Mouse (Mus musculus) heart, embryonic 11.5 days (tissue): Measurements from ENCODE around the gene Nop16. TPM values are rescaled to one million over a fixed set of nuclear protein-coding genes. Genes with fewer than 3 reads are reported as not detected.

ENCODE experiments used
- ATAC-seq: fragments of 200-750 bp; cut with Nextera tagmentation; replicated peaks from 2 replicates; pipeline ENCODE4 v1.8.0; 2017; ENCODE audit warnings: moderate library complexity; ENCODE audit not compliant: insufficient number of reproducible peaks, low FRiP score, low TSS enrichment
- H3K27ac ChIP-seq: fragments of 300-500 bp; sonication (generic); 2 replicates; pipeline ENCODE4 v1.5.1; 2014; ENCODE audit warnings: mild to moderate bottlenecking, low read depth, low read length
- H3K27me3 ChIP-seq: fragments of 300-500 bp; sonication (generic); 2 replicates; pipeline ENCODE4 v1.6.1; 2014; ENCODE audit warnings: mild to moderate bottlenecking, low read length, mixed read lengths; ENCODE audit not compliant: control insufficient read depth, insufficient read depth
- H3K36me3 ChIP-seq: fragments of 300-500 bp; sonication (generic); 2 replicates; pipeline ENCODE4 v1.6.1; 2014; ENCODE audit warnings: mild to moderate bottlenecking, low read length, moderate library complexity, mixed read lengths; ENCODE audit not compliant: control insufficient read depth, insufficient read depth
- H3K4me1 ChIP-seq: fragments of 300-500 bp; sonication (generic); 2 replicates; pipeline ENCODE4 v1.6.1; 2014; ENCODE audit warnings: low read length; ENCODE audit not compliant: control insufficient read depth, insufficient read depth
- H3K4me2 ChIP-seq: fragments of 300-500 bp; sonication (generic); 2 replicates; pipeline ENCODE4 v1.6.1; 2014; ENCODE audit warnings: mild to moderate bottlenecking, moderate library complexity
- H3K4me3 ChIP-seq: fragments of 300-500 bp; sonication (generic); 2 replicates; pipeline ENCODE4 v1.5.1; 2014; ENCODE audit warnings: low read depth, low read length
- H3K9ac ChIP-seq: fragments of 300-500 bp; sonication (generic); 2 replicates; pipeline ENCODE4 v1.6.1; 2014; ENCODE audit warnings: mild to moderate bottlenecking, low read depth, low read length, moderate library complexity
- H3K9me3 ChIP-seq: fragments of 300-500 bp; sonication (generic); replicated peaks from 2 replicates; pipeline ENCODE4 v1.6.1; 2016; ENCODE audit warnings: low read length; ENCODE audit not compliant: control insufficient read depth
- WGBS: fragments of 180-500 bp; shearing (Covaris S2); extraction: QIAGEN DNeasy Blood & Tissue Kit; methylation state at CpG from one replicate; pipeline ENCODE4 v1.1.7; 2014; ENCODE audit not compliant: insufficient replicate concordance; 5-methylcytosine and 5-hydroxymethylcytosine counted together
- microRNA-seq: library from miRNA; unstranded; fragments of <30 nt; microRNA quantifications from one replicate; pipeline ENCODE4, GENCODE M21; 2016; ENCODE audit warnings: borderline number of aligned reads
- polyA plus RNA-seq: library from polyadenylated mRNA; unstranded; fragments of >200 nt; fragmentation: Nextera tagmentation; extraction: Ambion mirVana; gene quantifications from 2 replicates; pipeline ENCODE4 v1.2.1, GENCODE M21; 2014

Gene Nop16
- polyA plus RNA-seq, 1 experiment from 2014 or later, result 65.6 TPM

DNA sequence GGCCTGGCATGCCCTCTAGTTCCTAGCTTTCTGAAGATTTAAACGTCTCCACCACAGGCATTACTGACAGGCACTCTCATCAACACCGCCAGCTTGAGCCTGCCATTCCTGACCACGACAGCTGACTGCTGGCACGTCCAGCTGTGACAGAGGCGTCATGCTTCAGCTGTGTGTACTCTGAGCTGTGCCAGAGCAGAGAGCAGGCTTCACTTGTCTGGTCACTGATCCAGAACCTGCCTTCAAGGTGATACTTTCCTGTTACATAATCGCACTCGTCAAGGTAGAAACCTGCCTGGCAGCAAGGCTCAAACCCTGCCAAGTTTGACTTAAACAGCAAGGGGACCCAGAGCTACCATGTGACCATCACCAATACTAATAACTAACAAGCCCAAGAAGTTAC lies 27.3 kb downstream of the Nop16 start:
- Histone ChIP-seq H3K4me3 (no peak overlapping the region), H3K4me1 (peaks cover 7% of the 10 kb centered on the region; the same call in 1 of the 2 replicates), H3K27ac (no peak overlapping the region), H3K27me3 (no peaks in the 10 kb centered on the region), H3K9me3 (no peaks in the 10 kb centered on the region), H3K9ac (no peak overlapping the region), H3K4me2 (no peak overlapping the region), H3K36me3 (peaks cover 20% of the 10 kb centered on the region)
- WGBS, result 73% methylated on average over 7 of the region's 7 CpGs
- no peak for ATAC-seq

DNA sequence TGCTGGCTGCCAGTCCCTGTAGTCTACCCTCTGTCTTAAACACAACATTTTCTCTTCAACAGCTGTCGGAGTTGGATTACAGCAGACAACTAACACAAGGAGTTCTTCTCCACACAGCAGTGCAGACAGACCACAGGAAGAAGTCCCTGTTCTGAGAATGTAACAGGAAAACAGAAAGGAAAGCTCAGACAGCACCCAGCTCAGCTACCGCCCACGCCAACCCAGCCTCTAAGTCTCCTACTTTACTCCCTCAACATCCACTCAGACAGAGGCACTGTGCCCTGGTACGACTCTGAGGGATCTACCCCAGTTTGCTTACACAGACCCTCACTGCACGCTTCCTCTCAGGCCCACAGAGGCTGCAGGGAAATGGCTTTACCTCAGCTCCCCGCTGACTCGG lies 29.3 kb downstream of the Nop16 start:
- Histone ChIP-seq H3K9me3 (no peaks in the 10 kb centered on the region), H3K4me1 (peaks cover 7% of the 10 kb centered on the region; the same call in 1 of the 2 replicates), H3K9ac (no peak overlapping the region), H3K36me3 (peaks cover 30% of the 10 kb centered on the region), H3K4me3 (no peak overlapping the region), H3K4me2 (no peak overlapping the region), H3K27ac (no peak overlapping the region), H3K27me3 (no peaks in the 10 kb centered on the region)
- ATAC-seq, result no peak
- WGBS, result 84% methylated on average over 7 of the region's 7 CpGs

DNA sequence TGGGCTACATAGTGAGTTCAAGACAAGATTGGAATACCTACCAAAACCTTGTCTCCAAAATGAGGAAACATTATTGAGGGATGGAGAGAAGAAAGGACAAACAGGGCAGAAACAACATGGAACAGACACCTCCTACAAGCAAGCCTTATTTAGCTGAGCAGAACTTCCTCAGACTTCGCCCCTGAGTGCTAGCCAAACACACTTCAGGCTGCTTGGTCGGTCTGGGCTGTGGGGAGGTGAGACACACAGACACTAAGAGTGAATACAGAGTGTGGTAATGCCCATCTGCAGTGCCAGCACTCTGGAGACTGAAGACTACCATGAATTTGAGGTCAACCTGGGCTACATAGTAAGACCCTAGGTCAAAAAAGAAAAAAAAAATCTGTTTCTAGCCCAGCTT lies 30.2 kb downstream of the Nop16 start:
- WGBS, result 88% methylated on average over 2 of the region's 2 CpGs
- no peak overlapping the region for H3K27ac ChIP-seq
- no peak overlapping the region for H3K4me3 ChIP-seq
- no peaks in the 10 kb centered on the region for H3K27me3 ChIP-seq
- H3K9ac ChIP-seq, result no peak overlapping the region
- no peak overlapping the region for H3K4me2 ChIP-seq
- H3K36me3 ChIP-seq, result peaks cover 30% of the 10 kb centered on the region
- no peak for ATAC-seq
- H3K9me3 ChIP-seq, result no peaks in the 10 kb centered on the region
- 0 out of 2 replicates have a peak, but pooled peaks cover 7% of the 10 kb centered on the region for H3K4me1 ChIP-seq

DNA sequence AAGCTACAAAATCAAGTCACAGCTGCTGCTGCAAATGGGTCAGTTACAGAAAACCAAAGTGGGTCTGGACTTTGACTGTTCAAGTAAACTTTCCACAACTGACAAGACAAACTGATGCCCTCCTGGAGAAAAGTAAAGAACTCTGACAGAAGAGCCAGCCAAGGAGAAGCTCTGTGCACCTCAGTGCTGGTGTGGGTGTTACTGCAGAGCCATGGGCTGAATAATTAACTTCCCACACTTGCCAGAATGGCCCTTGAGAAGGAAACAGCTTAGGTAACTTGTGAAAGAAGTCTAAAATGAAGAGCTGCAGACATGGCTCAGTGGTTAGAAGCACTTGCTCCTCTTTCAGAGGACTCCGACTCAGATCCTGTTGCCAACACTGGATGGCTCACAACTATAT lies 32.2 kb downstream of the Nop16 start:
- Histone ChIP-seq H3K9me3 (no peaks in the 10 kb centered on the region), H3K4me2 (no peak overlapping the region), H3K27ac (no peak overlapping the region), H3K4me3 (no peak overlapping the region), H3K36me3 (peaks cover 36% of the 10 kb centered on the region), H3K4me1 (no peaks in the 10 kb centered on the region), H3K9ac (no peak overlapping the region), H3K27me3 (no peaks in the 10 kb centered on the region)
- ATAC-seq, result no peak
- WGBS, result 83% methylated on average over 1 of the region's 1 CpGs

DNA sequence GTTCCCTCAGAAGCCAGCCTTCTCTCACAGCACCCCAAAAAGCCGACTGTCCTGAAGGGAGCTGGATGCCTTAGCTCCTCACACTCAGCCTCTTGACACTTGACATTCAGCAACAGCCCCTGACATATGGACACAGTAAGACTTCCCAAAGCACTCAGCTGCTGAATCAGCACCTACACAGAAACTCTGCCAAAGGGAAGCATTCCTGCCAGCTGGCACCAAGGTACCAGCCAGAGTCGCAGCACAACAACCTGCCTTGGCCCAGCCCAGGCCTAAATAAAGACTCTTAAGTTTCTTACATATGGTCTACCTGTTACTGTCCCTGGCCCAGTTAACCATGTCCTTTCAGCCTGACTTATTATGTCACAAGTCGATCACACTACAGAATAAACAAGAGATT lies 33.1 kb downstream of the Nop16 start:
- Histone ChIP-seq H3K4me2 (no peak overlapping the region), H3K27ac (no peak overlapping the region), H3K4me1 (no peaks in the 10 kb centered on the region), H3K36me3 (peaks cover 36% of the 10 kb centered on the region), H3K27me3 (no peaks in the 10 kb centered on the region), H3K9me3 (no peaks in the 10 kb centered on the region), H3K4me3 (no peak overlapping the region), H3K9ac (no peak overlapping the region)
- no peak for ATAC-seq
- WGBS, result 92% methylated on average over 3 of the region's 3 CpGs

DNA sequence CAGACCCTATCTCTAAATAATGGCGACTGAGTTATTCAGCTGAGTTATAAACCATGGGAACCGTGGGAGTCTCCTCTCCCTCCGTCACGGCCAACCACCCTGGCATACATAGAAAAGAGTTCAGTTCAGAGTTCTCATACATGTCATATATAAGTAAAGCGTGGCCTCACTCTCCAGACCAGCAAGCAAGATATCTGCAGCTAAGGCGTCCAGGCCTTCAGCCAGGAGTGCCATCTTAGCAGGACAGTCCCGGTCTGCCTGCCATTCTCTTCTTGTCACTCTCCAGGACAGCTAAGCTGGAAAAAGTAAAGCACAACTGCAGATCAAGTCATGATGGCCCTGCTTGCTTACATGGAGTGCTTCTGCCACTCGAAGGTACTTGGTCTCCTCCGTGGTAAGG lies 33.7 kb downstream of the Nop16 start:
- 90% methylated on average over 9 of the region's 9 CpGs for WGBS
- peaks cover 36% of the 10 kb centered on the region for H3K36me3 ChIP-seq
- ATAC-seq, result no peak

DNA sequence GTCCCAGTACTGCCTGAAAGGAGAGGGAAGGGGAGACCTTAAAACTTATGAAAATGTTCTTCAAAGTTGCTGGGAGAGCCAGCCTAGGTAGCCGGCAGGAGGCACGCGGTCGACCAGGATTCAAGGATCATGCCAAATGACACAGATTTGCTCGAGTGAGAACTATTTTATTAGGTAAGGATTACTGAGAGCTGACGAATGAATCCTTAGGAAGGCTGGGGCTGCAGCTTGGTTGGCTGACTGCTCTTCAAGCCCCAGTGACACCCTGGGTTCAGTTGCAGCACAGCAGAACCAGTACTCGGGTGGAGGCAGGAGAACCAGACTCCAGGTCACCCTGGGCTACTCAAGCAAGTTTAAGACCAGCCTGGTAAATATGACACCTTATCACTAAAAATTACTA lies 41.9 kb downstream of the Nop16 start:
- Histone ChIP-seq H3K36me3 (peaks cover 16% of the 10 kb centered on the region), H3K4me2 (no peak overlapping the region), H3K4me3 (no peak overlapping the region), H3K27me3 (no peaks in the 10 kb centered on the region), H3K27ac (no peak overlapping the region), H3K9ac (no peak overlapping the region), H3K4me1 (no peaks in the 10 kb centered on the region), H3K9me3 (no peaks in the 10 kb centered on the region)
- ATAC-seq, result no peak
- WGBS, result 82% methylated on average over 7 of the region's 7 CpGs

More for the DNA sequence above, 33.7 kb downstream of the Nop16 start:
- Histone ChIP-seq H3K9me3 (no peaks in the 10 kb centered on the region), H3K9ac (no peak overlapping the region), H3K27ac (no peak overlapping the region), H3K4me1 (no peaks in the 10 kb centered on the region), H3K27me3 (no peaks in the 10 kb centered on the region), H3K4me2 (no peak overlapping the region), H3K4me3 (no peak overlapping the region)

Small RNA genes within 50 kb of the gene (microRNA-seq; reads per million reads assigned to microRNA genes)
- gene Gm24195, result not detected

Other genes with a start within 250 kb of the Nop16 start
- 2.1 and 3.0 TPM in 2 replicates for gene Cplx2, start 218.7 kb downstream of the Nop16 start, polyA plus RNA-seq
- 98.8 and 99.7 TPM in 2 replicates for gene Thoc3, start 121.2 kb downstream of the Nop16 start, polyA plus RNA-seq
- gene Simc1, start 86.3 kb downstream of the Nop16 start, polyA plus RNA-seq, result 7.0 and 7.6 TPM in 2 replicates
- 126 and 137 TPM in 2 replicates for gene 4833439L19Rik, start 24.7 kb downstream of the Nop16 start, polyA plus RNA-seq
- 17.6 and 18.4 TPM in 2 replicates for gene Arl10, start 15.1 kb downstream of the Nop16 start, polyA plus RNA-seq
- gene Higd2a, start 117 bp upstream of the Nop16 start, polyA plus RNA-seq, result 225 and 241 TPM in 2 replicates
- 38.6 and 39.5 TPM in 2 replicates for gene Cltb, start 21.3 kb upstream of the Nop16 start, polyA plus RNA-seq
- 61.1 and 73.8 TPM in 2 replicates for gene Faf2, start 31.7 kb upstream of the Nop16 start, polyA plus RNA-seq
- gene Rnf44, start 103.8 kb upstream of the Nop16 start, polyA plus RNA-seq, result 70.7 and 75.8 TPM in 2 replicates
- 0.04 and 0.24 TPM in 2 replicates for gene Cdhr2, start 111.4 kb upstream of the Nop16 start, polyA plus RNA-seq
- 0.13 TPM in 2 replicates for gene Gprin1, start 159.8 kb upstream of the Nop16 start, polyA plus RNA-seq
- 0.27 and 0.59 TPM in 2 replicates for gene Sncb, start 176.5 kb upstream of the Nop16 start, polyA plus RNA-seq
- not detected in 2 replicates for gene Eif4e1b, start 193.9 kb upstream of the Nop16 start, polyA plus RNA-seq
- gene Tspan17, start 199.3 kb upstream of the Nop16 start, polyA plus RNA-seq, result 2.4 and 3.9 TPM in 2 replicates